Mouse (Mus musculus): Measurements from ENCODE around the gene Large1. TPM values are rescaled to one million over a fixed set of nuclear protein-coding genes. Genes with fewer than 3 reads are reported as not detected.
"Not testable (repeated sequence)": the region's sequence is repeated elsewhere in the genome, so short reads cannot be mapped to it uniquely, and the experiment has no call there.

The Large1 gene
- polyA plus RNA-seq, 1 experiment from 2014 or later: 10.9 TPM

DNA sequence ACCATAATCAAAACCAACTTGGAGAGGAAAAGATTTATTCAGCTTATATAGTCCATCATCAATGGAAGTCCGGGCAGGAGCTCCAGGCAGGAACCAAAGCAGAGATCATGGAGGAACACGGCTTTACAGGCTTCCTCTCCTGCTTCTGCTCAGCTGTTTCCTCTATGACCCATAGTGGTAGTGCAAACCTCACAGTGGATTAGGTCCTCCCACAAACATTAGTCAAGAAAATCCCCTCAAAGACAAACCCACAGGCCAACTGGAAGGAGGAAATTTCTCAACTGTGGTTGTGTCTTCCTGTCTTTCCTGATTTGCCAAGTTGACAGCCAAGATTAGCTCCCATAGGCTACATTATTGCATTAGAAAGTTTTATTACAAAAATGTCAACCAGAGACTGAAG, 59.7 kb downstream of the Large1 start:
- Histone ChIP-seq H3K4me3 (ENCODE audit: control insufficient read depth in 1 of 2, insufficient read depth in 1 of 2, low read depth in 1 of 2, low read length in 2 of 2) (no peak overlapping the region), H3K27me3 (ENCODE audit: control insufficient read depth, insufficient read depth, low read length) (no peaks in the 10 kb centered on the region), H3K27ac (replicated peaks in 1 of 2; ENCODE audit: control insufficient read depth in 1 of 2, insufficient read depth in 1 of 2, low read depth in 2 of 2, low read length in 2 of 2) (no peak overlapping the region), H3K36me3 (ENCODE audit: control insufficient read depth, insufficient read depth, low read length) (no peaks in the 10 kb centered on the region), H3K9ac (ENCODE audit: low read length) (no peak overlapping the region), H3K9me3 (ENCODE audit: control insufficient read depth, low read length) (no peaks in the 10 kb centered on the region), H3K4me1 (ENCODE audit: control insufficient read depth in 2 of 2, insufficient read depth in 2 of 2, low read length in 2 of 2) (peaks cover 2 to 7% of the 10 kb centered on the region in 2 experiments; a peak in 3 of 4 replicates), H3K4me2 (ENCODE audit: low read length) (no peak overlapping the region)
- 78% methylated on average over 2 of the region's 2 CpGs for WGBS
- no peak for ATAC-seq (ENCODE audit: insufficient number of reproducible peaks, insufficient read depth, low FRiP score, low read depth)

DNA sequence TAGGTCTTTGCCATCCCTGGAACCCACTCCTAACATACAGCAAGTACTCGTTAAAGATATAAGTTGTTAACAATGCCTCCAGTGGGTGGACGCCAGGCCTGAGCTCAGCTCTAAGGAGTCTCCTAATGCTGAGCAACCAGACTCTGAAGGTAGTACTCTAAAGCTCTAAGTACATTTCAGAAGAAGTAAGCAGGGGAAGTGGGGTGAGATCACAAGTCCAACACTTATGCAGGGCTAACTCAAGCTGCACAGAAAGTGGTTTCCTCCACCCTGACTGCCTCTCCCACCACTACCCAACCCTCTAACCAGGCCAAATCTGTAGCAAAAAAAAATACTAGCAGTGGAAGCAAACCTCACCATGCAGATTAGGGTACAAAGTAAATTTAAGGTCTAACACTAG, 61.7 kb downstream of the Large1 start:
- Histone ChIP-seq H3K36me3 (ENCODE audit: control insufficient read depth, insufficient read depth, low read length) (no peaks in the 10 kb centered on the region), H3K9ac (ENCODE audit: low read length) (no peak overlapping the region), H3K4me3 (ENCODE audit: control insufficient read depth in 1 of 2, insufficient read depth in 1 of 2, low read depth in 1 of 2, low read length in 2 of 2) (no peak overlapping the region), H3K9me3 (ENCODE audit: control insufficient read depth, low read length) (no peaks in the 10 kb centered on the region), H3K27me3 (ENCODE audit: control insufficient read depth, insufficient read depth, low read length) (no peaks in the 10 kb centered on the region), H3K4me2 (ENCODE audit: low read length) (no peak overlapping the region), H3K27ac (replicated peaks in 1 of 2; ENCODE audit: control insufficient read depth in 1 of 2, insufficient read depth in 1 of 2, low read depth in 2 of 2, low read length in 2 of 2) (no peak overlapping the region), H3K4me1 (ENCODE audit: control insufficient read depth in 2 of 2, insufficient read depth in 2 of 2, low read length in 2 of 2) (peaks cover 2 to 7% of the 10 kb centered on the region in 2 experiments; a peak in 3 of 4 replicates)
- no peak for ATAC-seq (ENCODE audit: insufficient number of reproducible peaks, insufficient read depth, low FRiP score, low read depth)
- 73% methylated on average over 2 of the region's 2 CpGs for WGBS

DNA sequence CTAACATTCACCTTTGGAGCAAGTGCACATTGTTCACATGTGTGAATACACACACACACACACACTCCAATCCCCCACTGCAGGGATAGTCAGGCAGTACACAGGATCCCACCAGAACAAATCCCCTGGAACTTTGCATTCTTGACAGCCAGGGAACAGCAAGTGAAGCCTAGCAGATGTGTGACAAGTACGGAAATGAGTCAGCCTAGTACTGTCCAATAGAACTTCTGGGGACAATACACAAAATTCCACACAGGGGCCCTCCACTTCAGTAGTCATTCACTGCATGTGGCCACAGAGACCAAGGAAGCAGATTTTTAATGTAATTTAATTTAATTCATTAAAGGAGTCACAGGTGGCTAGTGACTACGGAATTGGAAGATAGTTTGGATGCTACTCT, 62.7 kb downstream of the Large1 start:
- ATAC-seq (ENCODE audit: insufficient number of reproducible peaks, insufficient read depth, low FRiP score, low read depth): no peak
- Histone ChIP-seq H3K9me3 (ENCODE audit: control insufficient read depth, low read length) (no peaks in the 10 kb centered on the region), H3K27ac (replicated peaks in 1 of 2; ENCODE audit: control insufficient read depth in 1 of 2, insufficient read depth in 1 of 2, low read depth in 2 of 2, low read length in 2 of 2) (no peak overlapping the region), H3K4me2 (ENCODE audit: low read length) (no peak overlapping the region), H3K4me3 (ENCODE audit: control insufficient read depth in 1 of 2, insufficient read depth in 1 of 2, low read depth in 1 of 2, low read length in 2 of 2) (no peak overlapping the region), H3K27me3 (ENCODE audit: control insufficient read depth, insufficient read depth, low read length) (no peaks in the 10 kb centered on the region), H3K9ac (ENCODE audit: low read length) (no peak overlapping the region), H3K36me3 (ENCODE audit: control insufficient read depth, insufficient read depth, low read length) (no peaks in the 10 kb centered on the region), H3K4me1 (ENCODE audit: control insufficient read depth in 2 of 2, insufficient read depth in 2 of 2, low read length in 2 of 2) (peaks cover 2 to 7% of the 10 kb centered on the region in 2 experiments; a peak in 3 of 4 replicates)
- 68% methylated on average over 2 of the region's 2 CpGs for WGBS

DNA sequence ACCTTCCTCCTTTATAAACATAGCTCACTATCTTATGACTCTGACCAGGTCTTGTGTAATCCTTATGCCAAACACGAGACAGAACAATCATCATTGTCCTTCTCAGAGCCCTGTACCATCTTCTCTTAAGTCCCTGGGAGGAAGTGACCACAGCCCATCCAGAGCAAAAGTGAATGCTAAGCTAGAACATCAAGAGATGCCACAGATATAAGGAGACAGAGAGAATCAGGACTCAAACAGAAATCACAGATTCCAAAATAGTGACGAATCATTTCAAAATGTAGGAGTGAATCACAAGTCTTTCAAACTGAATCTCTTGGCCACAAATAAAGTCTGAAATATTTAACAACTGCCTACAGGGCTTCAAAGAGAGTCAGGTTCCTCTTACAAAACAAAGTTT, 63.5 kb downstream of the Large1 start:
- WGBS: 78% methylated on average over 2 of the region's 2 CpGs
- ATAC-seq (ENCODE audit: insufficient number of reproducible peaks, insufficient read depth, low FRiP score, low read depth): no peak
- H3K4me3 ChIP-seq (ENCODE audit: control insufficient read depth in 1 of 2, insufficient read depth in 1 of 2, low read depth in 1 of 2, low read length in 2 of 2): no peak overlapping the region
- H3K4me2 ChIP-seq (ENCODE audit: low read length): no peak overlapping the region
- H3K4me1 ChIP-seq (ENCODE audit: control insufficient read depth in 2 of 2, insufficient read depth in 2 of 2, low read length in 2 of 2): peaks cover 2 to 13% of the 10 kb centered on the region in 2 experiments; a peak in 3 of 4 replicates
- no peak overlapping the region for H3K9ac ChIP-seq (ENCODE audit: low read length)
- H3K27me3 ChIP-seq (ENCODE audit: control insufficient read depth, insufficient read depth, low read length): no peaks in the 10 kb centered on the region
- no peaks in the 10 kb centered on the region for H3K36me3 ChIP-seq (ENCODE audit: control insufficient read depth, insufficient read depth, low read length)
- H3K9me3 ChIP-seq (ENCODE audit: control insufficient read depth, low read length): no peaks in the 10 kb centered on the region
- H3K27ac ChIP-seq (replicated peaks in 1 of 2; ENCODE audit: control insufficient read depth in 1 of 2, insufficient read depth in 1 of 2, low read depth in 2 of 2, low read length in 2 of 2): no peak overlapping the region

DNA sequence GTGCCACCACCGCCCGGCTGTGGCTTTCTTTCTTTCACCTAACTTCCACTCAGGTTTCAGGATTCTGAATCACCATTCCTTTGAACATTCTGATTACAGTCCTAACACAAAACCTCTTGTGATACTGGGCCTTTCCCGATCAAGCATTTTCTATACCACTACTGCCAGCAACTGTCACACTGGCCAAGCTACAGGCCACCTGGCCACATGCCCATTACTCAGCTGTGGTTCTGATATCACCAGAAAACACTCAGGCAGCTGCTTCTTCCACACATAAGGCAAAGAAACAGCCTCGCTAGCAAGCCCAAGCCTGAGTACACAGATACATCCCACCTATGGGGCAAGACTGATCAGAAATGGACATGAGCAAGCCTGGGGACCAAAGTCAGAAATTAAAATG, 71.3 kb downstream of the Large1 start:
- Histone ChIP-seq H3K4me3 (ENCODE audit: control insufficient read depth in 1 of 2, insufficient read depth in 1 of 2, low read depth in 1 of 2, low read length in 2 of 2) (no peak overlapping the region), H3K4me2 (ENCODE audit: low read length) (no peak overlapping the region), H3K9ac (ENCODE audit: low read length) (no peak overlapping the region), H3K27ac (replicated peaks in 1 of 2; ENCODE audit: control insufficient read depth in 1 of 2, insufficient read depth in 1 of 2, low read depth in 2 of 2, low read length in 2 of 2) (0 out of 4 replicates have a peak overlapping the region, but pooled peaks of 1 of the 2 experiments have one; percentile 7), H3K4me1 (ENCODE audit: control insufficient read depth in 2 of 2, insufficient read depth in 2 of 2, low read length in 2 of 2) (peaks cover 5 to 15% of the 10 kb centered on the region in 2 experiments; a peak in 3 of 4 replicates), H3K27me3 (ENCODE audit: control insufficient read depth, insufficient read depth, low read length) (no peaks in the 10 kb centered on the region), H3K36me3 (ENCODE audit: control insufficient read depth, insufficient read depth, low read length) (no peaks in the 10 kb centered on the region), H3K9me3 (ENCODE audit: control insufficient read depth, low read length) (no peaks in the 10 kb centered on the region)
- no peak for ATAC-seq (ENCODE audit: insufficient number of reproducible peaks, insufficient read depth, low FRiP score, low read depth)
- 61% methylated on average over 4 of the region's 4 CpGs for WGBS

DNA sequence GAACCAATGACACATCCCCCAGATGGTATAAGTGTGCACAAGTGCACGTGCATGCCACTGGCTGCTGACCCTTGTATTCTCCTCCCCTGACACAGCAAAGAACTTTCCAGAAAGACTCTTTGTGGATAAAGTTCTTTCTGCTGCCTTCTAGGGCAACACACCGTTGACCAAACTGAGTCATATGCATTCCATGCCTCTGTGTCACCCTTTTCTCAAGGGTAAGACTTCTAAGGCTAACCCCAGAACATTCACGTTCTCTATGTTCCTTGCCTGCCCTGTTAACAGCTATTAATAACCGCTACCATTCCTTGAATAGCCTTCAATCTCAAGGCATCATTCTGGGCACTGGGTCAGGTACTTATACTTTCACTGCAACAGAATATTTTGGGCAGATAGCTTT, 77.3 kb downstream of the Large1 start:
- ATAC-seq (ENCODE audit: insufficient number of reproducible peaks, insufficient read depth, low FRiP score, low read depth): 0 out of 2 replicates have a peak, but pooled peaks have one; percentile 31
- Histone ChIP-seq H3K9me3 (ENCODE audit: control insufficient read depth, low read length) (no peaks in the 10 kb centered on the region), H3K4me3 (ENCODE audit: control insufficient read depth in 1 of 2, insufficient read depth in 1 of 2, low read depth in 1 of 2, low read length in 2 of 2) (no peak overlapping the region), H3K4me1 (ENCODE audit: control insufficient read depth in 2 of 2, insufficient read depth in 2 of 2, low read length in 2 of 2) (peaks cover 4 to 35% of the 10 kb centered on the region in 2 experiments; a peak in 3 of 4 replicates), H3K36me3 (ENCODE audit: control insufficient read depth, insufficient read depth, low read length) (no peaks in the 10 kb centered on the region), H3K4me2 (ENCODE audit: low read length) (no peak overlapping the region), H3K27ac (replicated peaks in 1 of 2; ENCODE audit: control insufficient read depth in 1 of 2, insufficient read depth in 1 of 2, low read depth in 2 of 2, low read length in 2 of 2) (no peak overlapping the region; a peak in 2 of 4 replicates), H3K27me3 (ENCODE audit: control insufficient read depth, insufficient read depth, low read length) (no peaks in the 10 kb centered on the region), H3K9ac (ENCODE audit: low read length) (no peak overlapping the region)
- 41% methylated on average over 4 of the region's 4 CpGs for WGBS

DNA sequence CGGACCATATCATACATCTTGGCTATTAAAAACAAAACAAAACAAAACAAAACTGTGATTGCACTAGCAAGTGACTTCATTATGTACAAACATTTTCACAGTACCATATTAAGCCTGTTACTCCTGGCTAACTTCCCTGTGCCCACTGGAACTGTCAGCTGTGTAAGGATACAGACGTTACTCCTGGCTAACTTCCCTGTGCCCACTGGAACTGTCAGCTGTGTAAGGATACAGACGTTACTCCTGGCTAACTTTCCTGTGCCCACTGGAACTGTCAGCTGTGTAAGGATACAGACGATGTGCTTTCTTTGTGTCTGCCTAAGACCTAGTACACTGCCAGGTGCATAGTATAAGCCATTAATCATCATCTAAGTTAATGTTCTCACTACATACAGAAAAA, 77.9 kb downstream of the Large1 start:
- H3K27me3 ChIP-seq (ENCODE audit: control insufficient read depth, insufficient read depth, low read length); H3K9ac ChIP-seq (ENCODE audit: low read length); ATAC-seq (ENCODE audit: insufficient number of reproducible peaks, insufficient read depth, low FRiP score, low read depth); H3K4me3 ChIP-seq (ENCODE audit: control insufficient read depth in 1 of 2, insufficient read depth in 1 of 2, low read depth in 1 of 2, low read length in 2 of 2); H3K36me3 ChIP-seq (ENCODE audit: control insufficient read depth, insufficient read depth, low read length); H3K4me2 ChIP-seq (ENCODE audit: low read length); H3K9me3 ChIP-seq (ENCODE audit: control insufficient read depth, low read length): not testable (repeated sequence)
- peak overlapping the region in 1 of 2 experiments; percentile 5; a peak in 1 of 4 replicates for H3K27ac ChIP-seq (replicated peaks in 1 of 2; ENCODE audit: control insufficient read depth in 1 of 2, insufficient read depth in 1 of 2, low read depth in 2 of 2, low read length in 2 of 2)
- WGBS: 44% methylated on average over 4 of the region's 4 CpGs
- H3K4me1 ChIP-seq (ENCODE audit: control insufficient read depth in 2 of 2, insufficient read depth in 2 of 2, low read length in 2 of 2): peaks cover 4 to 34% of the 10 kb centered on the region in 2 experiments; a peak in 3 of 4 replicates

DNA sequence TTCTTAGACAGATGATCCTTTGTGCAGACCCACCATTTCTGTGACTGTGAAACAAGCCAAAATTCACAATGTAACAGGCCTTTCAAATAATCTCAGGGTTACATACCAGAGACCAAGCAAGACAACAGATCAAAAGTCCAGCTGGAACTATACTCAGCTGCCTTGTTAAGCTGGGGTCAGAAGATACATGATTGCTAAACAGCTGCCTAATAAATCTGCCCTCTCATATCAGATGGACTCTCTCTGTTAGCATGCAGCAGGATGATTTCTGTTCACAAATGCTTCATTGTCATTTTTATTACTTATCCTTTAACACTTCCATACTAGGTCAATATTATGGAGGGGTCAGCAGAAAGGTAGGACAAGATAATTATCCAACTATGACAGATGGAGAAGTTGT, 80.2 kb downstream of the Large1 start:
- Histone ChIP-seq H3K27ac (replicated peaks in 1 of 2; ENCODE audit: control insufficient read depth in 1 of 2, insufficient read depth in 1 of 2, low read depth in 2 of 2, low read length in 2 of 2) (no peak overlapping the region), H3K36me3 (ENCODE audit: control insufficient read depth, insufficient read depth, low read length) (no peaks in the 10 kb centered on the region), H3K9me3 (ENCODE audit: control insufficient read depth, low read length) (no peaks in the 10 kb centered on the region), H3K9ac (ENCODE audit: low read length) (no peak overlapping the region), H3K27me3 (ENCODE audit: control insufficient read depth, insufficient read depth, low read length) (no peaks in the 10 kb centered on the region), H3K4me2 (ENCODE audit: low read length) (no peak overlapping the region), H3K4me3 (ENCODE audit: control insufficient read depth in 1 of 2, insufficient read depth in 1 of 2, low read depth in 1 of 2, low read length in 2 of 2) (no peak overlapping the region), H3K4me1 (ENCODE audit: control insufficient read depth in 2 of 2, insufficient read depth in 2 of 2, low read length in 2 of 2) (peaks cover 4 to 34% of the 10 kb centered on the region in 2 experiments; a peak in 3 of 4 replicates)
- no peak for ATAC-seq (ENCODE audit: insufficient number of reproducible peaks, insufficient read depth, low FRiP score, low read depth)
